Mouse (Mus musculus) testis, adult 2 months (tissue): ENCODE measurements around the gene Olfr315.

Experiments used
- CTCF ChIP-seq: fragments of 200-500 bp; IDR thresholded peaks from 2 replicates; pipeline ENCODE4 v1.5.1; 2012; ENCODE audit warnings: low read depth, mild to moderate bottlenecking, inconsistent platforms, low read length, moderate library complexity; ENCODE audit not compliant: control insufficient read depth, insufficient read depth, insufficient replicate concordance
- POLR2A ChIP-seq: fragments of 200-500 bp; IDR thresholded peaks from 2 replicates; pipeline ENCODE4 v1.6.1; 2012; ENCODE audit warnings: low read depth, mild to moderate bottlenecking, inconsistent platforms, low read length, moderate library complexity; ENCODE audit not compliant: control insufficient read depth

- TF ChIP-seq POLR2A: no peak
- TF ChIP-seq CTCF: no peak
Measured at GRCm38 (mm10) chr11:58803871-58804270, 30.9 kb downstream of the Olfr315 start.
